Mouse (Mus musculus) heart, adult 2 months (tissue): Measurements from ENCODE around the gene Lonrf2. TPM values are rescaled to one million over a fixed set of nuclear protein-coding genes. Genes with fewer than 3 reads are reported as not detected.

Experiments
- DNase-seq, 2 experiments: peaks; one replicate each; pipeline ENCODE4 v3.0.0; 2021
- H3K27ac ChIP-seq: fragments of 200-600 bp; 2 replicates; pipeline ENCODE4 v1.8.1; 2022
- H3K27me3 ChIP-seq: fragments of 200-500 bp; 2 replicates; pipeline ENCODE4 v1.6.1; 2012; ENCODE audit warnings: mild to moderate bottlenecking, low read length, inconsistent platforms, mixed read lengths; ENCODE audit not compliant: control insufficient read depth, insufficient read depth
- H3K36me3 ChIP-seq: fragments of 200-500 bp; 2 replicates; pipeline ENCODE4 v1.6.1; 2012; ENCODE audit warnings: low read length, inconsistent platforms; ENCODE audit not compliant: control insufficient read depth, insufficient read depth
- H3K4me1 ChIP-seq: fragments of 200-500 bp; 2 replicates; pipeline ENCODE4 v1.6.1; 2011; ENCODE audit warnings: low read length; ENCODE audit not compliant: control insufficient read depth, insufficient read depth
- H3K4me3 ChIP-seq: fragments of 200-600 bp; 2 replicates; pipeline ENCODE4 v1.8.1; 2022
- H3K79me2 ChIP-seq: fragments of 200-500 bp; replicated peaks from 2 replicates; pipeline ENCODE4 v1.6.1; 2012; ENCODE audit warnings: mild to moderate bottlenecking, inconsistent platforms, low read length, moderate library complexity, mixed read lengths; ENCODE audit not compliant: control insufficient read depth, insufficient read depth
- H3K9ac ChIP-seq: fragments of 200-500 bp; 2 replicates; pipeline ENCODE4 v1.6.1; 2012; ENCODE audit warnings: low read depth, mild to moderate bottlenecking, control low read depth, inconsistent platforms, low read length, mixed read lengths
- CTCF ChIP-seq: fragments of 200-600 bp; IDR thresholded peaks from 2 replicates; pipeline ENCODE4 v1.8.1; 2022; ENCODE audit warnings: antibody characterized with exemption, mild to moderate bottlenecking, moderate library complexity
- EP300 ChIP-seq: fragments of 200-500 bp; IDR thresholded peaks from 2 replicates; pipeline ENCODE4 v1.6.1; 2011; ENCODE audit warnings: low read depth, low read length, control low read depth; ENCODE audit not compliant: insufficient read depth
- POLR2A ChIP-seq: fragments of 200-500 bp; IDR thresholded peaks from 2 replicates; pipeline ENCODE4 v1.6.1; 2011; ENCODE audit warnings: mild to moderate bottlenecking, low read depth, low read length, control low read depth; ENCODE audit not compliant: insufficient read depth
- WGBS: fragments of 180-500 bp; shearing (Covaris S2); methylation state at CpG from one replicate; pipeline ENCODE4 v1.1.7; 2018; 5-methylcytosine and 5-hydroxymethylcytosine counted together
- intact Hi-C: fragments of 180-260 bp; cut with DNase I; formaldehyde crosslinking; loops from one replicate; pipeline ENCODE4 v1.15.1; 2025
- polyA plus RNA-seq: library from polyadenylated mRNA; depleted of rRNA; stranded (reverse); fragments of >200 nt; gene quantifications from 2 replicates; pipeline ENCODE4 v1.2.3, GENCODE M21; 2012
- total RNA-seq, 2 experiments: library from RNA; stranded (reverse); gene quantifications; 2 replicates each; pipeline ENCODE4 v1.2.3; 2021

Lonrf2 gene
- total and polyA plus RNA-seq, 3 experiments = 2.6 to 3.8 (median 3.3) TPM

- 88% methylated on average over 3 of the region's 3 CpGs for WGBS
- no peak for DNase-seq
- Histone ChIP-seq H3K27ac (no peak overlapping the region), H3K4me1 (no peaks in the 10 kb centered on the region), H3K27me3 (no peaks in the 10 kb centered on the region), H3K9ac (no peak overlapping the region), H3K4me3 (no peak overlapping the region), H3K79me2 (no peaks in the 10 kb centered on the region), H3K36me3 (no peaks in the 10 kb centered on the region)
- TF ChIP-seq EP300 = no peak
- no peak for TF ChIP-seq POLR2A
- TF ChIP-seq CTCF = no peak
- intact Hi-C loops = no loop called here
Measured at GRCm38 (mm10) chr1:38770676-38771075, 65.8 kb downstream of the Lonrf2 start.

- Histone ChIP-seq H3K27me3 (no peaks in the 10 kb centered on the region), H3K9ac (no peak overlapping the region), H3K27ac (no peak overlapping the region), H3K79me2 (no peaks in the 10 kb centered on the region), H3K4me3 (no peak overlapping the region), H3K36me3 (no peaks in the 10 kb centered on the region), H3K4me1 (no peaks in the 10 kb centered on the region)
- DNase-seq = peak; percentile 21 to 52
- TF ChIP-seq POLR2A = no peak
- TF ChIP-seq EP300 = no peak
- peak; percentile 72 for TF ChIP-seq CTCF
- intact Hi-C loops = no loop called here
- 25% methylated on average over 6 of the region's 6 CpGs for WGBS
Measured at GRCm38 (mm10) chr1:38769920-38770319, 66.6 kb downstream of the Lonrf2 start.

GRCm38 (mm10) chr1:38767812-38768211 lies 68.7 kb downstream of the Lonrf2 start:
- Histone ChIP-seq H3K27me3 (no peaks in the 10 kb centered on the region), H3K27ac (no peak overlapping the region), H3K79me2 (no peaks in the 10 kb centered on the region), H3K4me1 (no peaks in the 10 kb centered on the region), H3K9ac (no peak overlapping the region), H3K4me3 (no peak overlapping the region), H3K36me3 (no peaks in the 10 kb centered on the region)
- DNase-seq = peak; percentile 63 to 80
- WGBS = 17% methylated on average over 11 of the region's 11 CpGs
- TF ChIP-seq CTCF (peak; percentile 82), EP300 (no peak), POLR2A (no peak)
- intact Hi-C loops = loop anchor here (1.0 kb wide), 2 partner anchors 375 to 583 kb away; no protein-coding TSS in a partner anchor

- H3K4me3 ChIP-seq = no peak overlapping the region
- peak; percentile 42 to 49 for DNase-seq
- no peaks in the 10 kb centered on the region for H3K36me3 ChIP-seq
- no peak for TF ChIP-seq EP300
- TF ChIP-seq CTCF = no peak
- no peak for TF ChIP-seq POLR2A
- no peaks in the 10 kb centered on the region for H3K79me2 ChIP-seq
- intact Hi-C loops = loop anchor here (1.0 kb wide), 1 partner anchor 374 kb away; no protein-coding TSS in a partner anchor
- 39% methylated on average over 18 of the region's 18 CpGs for WGBS
- no peaks in the 10 kb centered on the region for H3K27me3 ChIP-seq
- H3K4me1 ChIP-seq = no peaks in the 10 kb centered on the region
- H3K27ac ChIP-seq = no peak overlapping the region
- no peak overlapping the region for H3K9ac ChIP-seq
Measured at GRCm38 (mm10) chr1:38766661-38767572, 69.6 kb downstream of the Lonrf2 start.

- no peak overlapping the region for H3K4me3 ChIP-seq
- no peak for TF ChIP-seq CTCF
- TF ChIP-seq EP300 = no peak
- no peak for TF ChIP-seq POLR2A
- H3K79me2 ChIP-seq = no peaks in the 10 kb centered on the region
- H3K27ac ChIP-seq = no peak overlapping the region
- H3K36me3 ChIP-seq = no peaks in the 10 kb centered on the region
- H3K27me3 ChIP-seq = no peaks in the 10 kb centered on the region
- 69% methylated on average over 4 of the region's 4 CpGs for WGBS
- H3K4me1 ChIP-seq = no peaks in the 10 kb centered on the region
- no peak for DNase-seq
- intact Hi-C loops = no loop called here
- H3K9ac ChIP-seq = no peak overlapping the region
Measured at GRCm38 (mm10) chr1:38766254-38766653, 70.3 kb downstream of the Lonrf2 start.
